Mouse (Mus musculus): ENCODE measurements around the gene P2ry10.
A peak's percentile ranks its signal among the peaks of the same experiment; 100 is the strongest.
"Not testable (repeated sequence)": the region's sequence is repeated elsewhere in the genome, so short reads cannot be mapped to it uniquely, and the experiment has no call there.

Gene P2ry10

GRCm38 (mm10) chrX:107088177-107088576 is at the start of gene P2ry10:
Gene P2ry10 (plus strand): TSS chrX:107088492.
- peak in 1 of 2 experiments; percentile 17 for DNase-seq

GRCm38 (mm10) chrX:107039146-107039545 is 49.1 kb upstream of the P2ry10 start:
- no peak for DNase-seq

GRCm38 (mm10) chrX:107039635-107040034 is 48.7 kb upstream of the P2ry10 start:
- DNase-seq = no peak

- DNase-seq = no peak
Measured at GRCm38 (mm10) chrX:107042367-107042766, 45.9 kb upstream of the P2ry10 start.

GRCm38 (mm10) chrX:107083407-107083806 is 4.9 kb upstream of the P2ry10 start:
- DNase-seq = not testable (repeated sequence)

- DNase-seq = no peak
Measured at GRCm38 (mm10) chrX:107084320-107084719, 4.0 kb upstream of the P2ry10 start.

GRCm38 (mm10) chrX:107089131-107089530 is 839 bp downstream of the P2ry10 start:
- DNase-seq = no peak

- no peak for DNase-seq
Measured at GRCm38 (mm10) chrX:107089930-107090329, 1.6 kb downstream of the P2ry10 start.

- no peak for DNase-seq
Measured at GRCm38 (mm10) chrX:107095633-107096032, 7.3 kb downstream of the P2ry10 start.

- no peak for DNase-seq
Measured at GRCm38 (mm10) chrX:107116333-107116732, 28.0 kb downstream of the P2ry10 start.

GRCm38 (mm10) chrX:107116987-107117386 is 28.7 kb downstream of the P2ry10 start:
- DNase-seq = no peak

- DNase-seq = no peak
Measured at GRCm38 (mm10) chrX:107143184-107143583, 54.9 kb downstream of the P2ry10 start.

GRCm38 (mm10) chrX:107143930-107144329 is 55.6 kb downstream of the P2ry10 start:
- DNase-seq = no peak

GRCm38 (mm10) chrX:107148681-107149080 is 60.4 kb downstream of the P2ry10 start, which contains the start of gene P2ry10b:
Gene P2ry10b (plus strand): TSS chrX:107148927.
- DNase-seq = no peak

- no peak for DNase-seq
Measured at GRCm38 (mm10) chrX:107149391-107149993, 61.2 kb downstream of the P2ry10 start.

GRCm38 (mm10) chrX:107150027-107150426 is 61.7 kb downstream of the P2ry10 start:
- no peak for DNase-seq

- DNase-seq = no peak
Measured at GRCm38 (mm10) chrX:107150752-107151515, 62.6 kb downstream of the P2ry10 start.

All from thymus, adult 18-20 months (tissue).